Mouse (Mus musculus) R1 (cell line): ENCODE data around the gene Cep78.

Experiments
- DNase-seq: peaks from one replicate; pipeline ENCODE4 v3.0.0-alpha.2; 2018; ENCODE audit warnings: low read depth, low spot score

Gene Cep78

DNA sequence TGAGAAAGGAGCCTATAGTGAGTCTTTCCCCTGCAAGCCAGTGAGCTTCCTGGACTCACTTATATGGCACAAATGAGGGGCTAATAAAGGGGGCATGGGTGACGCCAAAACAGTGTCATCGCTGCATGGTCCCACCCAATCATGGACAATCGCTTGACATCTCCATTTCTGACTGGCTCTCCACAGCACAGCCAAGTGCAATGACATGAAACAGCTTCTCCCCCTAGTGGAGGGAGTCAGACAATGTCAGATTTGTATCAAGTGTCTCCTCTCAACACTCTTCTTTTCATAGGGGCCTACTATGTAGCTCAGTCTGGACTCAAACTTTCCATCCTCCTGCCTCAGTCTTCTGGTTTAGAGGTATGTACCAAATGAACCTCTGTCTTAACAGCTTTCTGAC is 19.7 kb downstream of the Cep78 start:
- peak; percentile 75 for DNase-seq

GRCm38 (mm10) chr19:15964533-15964932 is 20.3 kb downstream of the Cep78 start:
- DNase-seq: no peak

- DNase-seq: peak; percentile 57
Observed at GRCm38 (mm10) chr19:15963011-15963695, 21.6 kb downstream of the Cep78 start.

DNA sequence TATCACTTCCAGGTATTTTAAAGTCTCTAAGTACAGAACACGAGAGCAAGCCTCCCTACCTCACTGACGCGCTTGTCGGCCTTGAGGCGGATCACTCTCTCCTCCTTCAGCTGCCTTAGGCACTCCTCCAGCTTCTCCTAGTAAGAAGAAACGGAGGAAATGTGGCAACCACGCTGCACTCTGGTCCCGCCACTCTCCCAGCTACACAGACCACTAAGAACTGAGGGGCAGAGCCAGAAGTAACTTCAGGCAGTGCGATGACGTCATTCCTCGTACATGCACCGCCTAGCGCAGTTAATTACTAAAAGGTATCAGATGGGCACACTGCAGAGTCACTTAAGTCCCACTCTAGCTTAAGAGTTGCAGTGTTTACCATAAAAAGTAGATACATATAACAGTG is 22.5 kb downstream of the Cep78 start:
- DNase-seq: no peak

DNA sequence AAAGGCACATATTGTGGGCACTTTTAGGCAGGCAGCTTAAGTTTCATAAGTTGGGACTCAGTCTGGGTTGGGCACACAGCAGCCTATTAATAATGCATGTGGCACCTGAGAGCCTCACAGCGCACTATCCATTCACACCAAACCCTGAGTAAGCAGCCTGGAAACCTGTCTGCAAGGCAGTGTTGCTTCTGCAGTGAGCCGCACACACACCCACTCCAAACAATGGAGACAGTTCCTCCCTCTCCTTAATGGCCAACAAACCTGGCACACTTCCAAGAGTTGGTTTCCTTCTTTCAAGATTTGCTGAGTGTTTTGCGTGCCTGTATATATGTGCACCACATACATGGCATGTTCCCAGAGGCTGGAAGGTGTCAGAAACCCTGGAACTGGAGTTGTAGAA is 34.6 kb downstream of the Cep78 start:
- peak; percentile 74 for DNase-seq

DNA sequence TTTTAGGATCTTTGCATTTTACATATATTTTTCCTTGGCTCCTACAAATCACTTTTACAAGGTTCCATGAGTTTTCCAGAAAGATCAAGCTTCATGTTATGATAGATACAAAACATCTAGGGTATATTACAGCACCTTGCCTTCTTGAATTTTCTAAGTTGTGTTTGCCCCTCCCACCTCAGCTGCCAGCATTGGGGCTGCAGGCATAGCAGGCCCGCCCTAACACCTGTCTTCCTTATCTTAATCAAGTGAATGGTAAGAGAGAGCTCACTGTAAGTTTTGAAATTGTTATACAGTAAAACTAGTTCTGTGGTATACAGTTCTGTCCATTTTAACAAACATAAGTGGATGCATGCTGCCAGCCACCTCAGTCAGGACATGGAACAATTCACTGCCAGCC is 35.9 kb downstream of the Cep78 start:
- no peak for DNase-seq

DNA sequence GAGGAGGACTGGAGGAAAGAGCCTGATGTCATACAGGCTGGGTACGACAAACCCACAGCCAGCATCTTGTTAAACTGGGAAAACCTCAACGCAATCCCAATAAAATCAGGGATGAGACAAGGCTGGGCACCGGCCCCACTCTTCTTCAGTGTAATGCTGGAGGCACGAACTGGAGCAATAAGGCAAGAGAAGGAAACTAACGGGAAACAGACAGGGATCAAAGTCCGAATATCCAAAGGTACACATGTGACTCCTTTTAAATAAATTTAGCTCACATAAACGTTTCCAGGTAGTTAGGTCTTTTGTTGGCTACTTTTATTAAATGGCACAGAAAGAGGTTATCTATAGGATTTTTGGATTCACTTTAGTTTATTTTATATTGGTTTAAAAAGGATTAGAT is 36.4 kb downstream of the Cep78 start:
- no peak for DNase-seq

DNA sequence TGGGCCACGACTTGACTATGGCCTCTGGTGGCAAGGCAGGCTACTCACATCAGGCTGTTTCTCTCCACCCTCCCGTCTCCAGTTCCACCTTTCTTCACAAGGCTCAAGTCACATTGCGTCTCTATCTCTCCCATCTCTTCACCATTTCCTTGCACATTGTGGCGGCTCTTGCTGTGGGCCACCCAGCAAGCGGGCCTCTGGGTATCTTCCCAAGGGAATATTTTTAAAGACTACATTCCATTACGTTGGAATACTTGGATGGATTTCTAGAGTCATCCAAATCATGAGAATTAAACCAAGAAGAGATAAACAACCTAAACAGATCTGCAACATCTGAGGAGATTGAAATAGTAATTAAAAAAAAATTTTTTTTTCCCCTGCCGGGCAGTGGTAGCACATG is 37.6 kb downstream of the Cep78 start, which contains the start of gene Psat1:
Gene Psat1 (minus strand): TSS at position 101 of the 400 bp plus-strand sequence.
- no peak for DNase-seq

DNA sequence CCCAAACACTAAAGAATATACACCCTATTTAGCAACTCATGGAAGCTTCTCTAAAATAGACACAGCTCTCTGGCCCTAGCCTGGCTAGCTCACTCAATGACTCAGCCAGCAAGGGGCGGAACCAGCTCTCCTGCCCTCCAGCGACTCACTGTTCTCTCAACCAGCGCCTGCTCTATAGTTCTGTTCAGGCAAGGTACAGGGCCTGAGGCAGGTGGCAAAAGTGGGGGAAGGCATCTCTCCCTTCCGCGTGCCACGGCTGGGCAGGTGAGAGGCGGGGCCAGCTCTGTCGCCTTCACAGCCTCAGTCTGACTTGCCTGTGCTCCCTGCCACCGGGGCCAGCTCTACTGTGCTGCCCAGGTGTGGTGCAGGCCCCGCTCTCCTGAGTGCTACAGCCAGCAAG is 38.1 kb downstream of the Cep78 start:
- peak; percentile 37 for DNase-seq

GRCm38 (mm10) chr19:15943117-15943423 is 41.7 kb downstream of the Cep78 start:
- no peak for DNase-seq

DNA sequence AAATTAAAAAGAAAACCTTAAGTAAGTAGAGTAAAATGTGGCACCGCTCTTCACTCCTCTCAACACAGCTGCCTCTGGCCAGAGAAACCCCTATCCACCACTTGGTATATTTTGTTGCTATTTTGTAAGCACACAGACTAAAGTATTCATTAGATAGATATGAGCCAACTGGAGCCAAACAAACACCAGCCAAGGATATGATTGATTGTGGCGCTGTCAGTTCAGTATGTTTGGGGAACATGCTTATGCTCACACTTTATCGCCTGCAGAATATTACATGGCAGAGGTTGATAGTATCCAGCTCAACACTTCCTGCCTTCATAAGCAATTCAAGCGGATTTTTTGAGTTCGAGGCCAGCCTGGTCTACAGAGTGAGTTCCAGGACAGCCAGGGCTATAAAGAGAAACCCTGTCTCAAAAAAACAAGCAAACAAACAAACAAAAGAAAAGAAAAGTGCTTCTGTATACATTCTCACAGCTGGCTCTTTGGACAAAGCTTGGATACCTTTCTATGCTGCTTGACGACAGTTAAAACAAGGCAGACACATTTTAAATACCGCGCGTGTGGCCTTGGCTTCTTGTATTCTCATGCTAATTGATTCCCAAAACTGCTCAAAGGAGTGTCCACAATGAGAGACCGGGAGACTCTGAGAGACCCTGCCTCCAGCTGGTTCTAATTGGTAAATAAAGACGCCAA is 42.2 kb downstream of the Cep78 start:
- peak; percentile 98 for DNase-seq

- peak; percentile 62 for DNase-seq
Observed at GRCm38 (mm10) chr19:15941399-15941798, 43.4 kb downstream of the Cep78 start.

- peak; percentile 10 for DNase-seq
Observed at GRCm38 (mm10) chr19:15925719-15926045, 59.1 kb downstream of the Cep78 start.

DNA sequence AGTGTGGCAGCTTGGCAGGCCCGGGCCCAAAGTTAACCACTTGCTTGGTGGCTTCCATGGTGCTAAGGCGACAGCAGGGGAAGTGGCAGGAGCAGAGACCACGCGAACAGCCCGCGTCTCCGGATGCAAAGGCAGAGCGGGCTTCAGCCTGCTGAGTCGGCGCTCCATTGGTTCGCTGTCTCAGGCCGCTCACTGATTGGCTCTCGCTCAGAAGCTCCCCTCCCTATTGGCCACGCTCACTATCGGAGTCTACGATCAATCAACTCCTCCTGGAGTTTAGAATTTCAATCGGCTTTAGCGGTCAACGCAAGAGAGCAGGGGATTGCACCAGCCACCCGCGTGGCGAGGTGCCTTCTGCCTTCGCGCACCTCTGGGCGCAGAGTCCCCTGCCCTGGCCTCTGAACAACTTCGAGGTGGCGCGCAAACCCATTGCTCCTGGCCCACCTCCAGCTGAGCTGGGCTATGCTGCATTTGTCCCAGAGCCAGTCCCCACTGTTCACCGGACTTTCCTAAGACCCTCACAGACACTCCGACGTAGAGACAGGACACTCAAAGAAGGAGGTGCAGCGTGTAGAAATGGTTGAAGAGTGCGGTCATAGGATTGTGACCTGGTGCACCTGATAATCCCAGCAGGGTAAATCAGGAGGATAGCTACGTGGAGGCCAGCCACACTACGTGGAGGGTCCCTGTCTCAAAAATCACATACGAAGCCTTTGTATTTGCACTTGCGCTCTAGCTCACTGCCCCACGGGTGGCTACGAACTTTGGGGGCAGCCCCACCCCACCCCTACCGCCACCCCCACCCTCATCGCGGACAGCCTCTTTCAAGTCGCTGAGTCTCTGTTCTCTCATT is 59.7 kb downstream of the Cep78 start:
- DNase-seq: peak; percentile 95

GRCm38 (mm10) chr19:15924181-15924865 is 60.5 kb downstream of the Cep78 start:
- no peak for DNase-seq

- peak; percentile 26 for DNase-seq
Observed at GRCm38 (mm10) chr19:15923426-15923825, 61.4 kb downstream of the Cep78 start.

- no peak for DNase-seq
Observed at GRCm38 (mm10) chr19:15919336-15919735, 65.5 kb downstream of the Cep78 start.

GRCm38 (mm10) chr19:15918111-15918510 is 66.7 kb downstream of the Cep78 start:
- no peak for DNase-seq

GRCm38 (mm10) chr19:15913249-15913997 is 71.4 kb downstream of the Cep78 start:
- DNase-seq: no peak

- no peak for DNase-seq
Observed at GRCm38 (mm10) chr19:15911441-15911840, 73.3 kb downstream of the Cep78 start.

DNA sequence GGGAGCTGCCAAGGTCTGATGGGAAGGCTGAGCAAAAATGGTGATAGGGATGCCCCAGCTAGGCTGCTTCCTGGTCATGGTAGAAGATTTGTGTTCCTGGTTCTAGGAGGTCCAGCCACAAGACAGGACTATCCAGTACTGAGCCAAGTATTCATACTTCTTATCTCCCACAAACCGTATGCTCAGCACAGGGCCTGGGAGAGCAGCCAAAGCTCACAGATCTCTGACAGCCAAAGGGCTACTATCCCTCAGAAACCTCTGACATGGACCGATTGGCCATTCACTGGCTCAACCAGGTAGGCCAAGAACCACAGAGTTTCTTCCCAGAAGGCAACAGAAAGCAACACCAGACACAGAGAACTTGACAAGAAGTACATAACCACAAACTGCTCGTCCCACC is 73.8 kb downstream of the Cep78 start:
- no peak for DNase-seq
